Mouse (Mus musculus): Measurements from ENCODE around the gene Sugct.

- no peak for TF ChIP-seq POLR2A (IDR thresholded peaks at IDR 0.05; ENCODE audit: extremely low read depth, insufficient read depth, low read length)
- no peak for TF ChIP-seq CTCF (IDR thresholded peaks at IDR 0.05; ENCODE audit: low read depth, low read length)
Measured at GRCm38 (mm10) chr13:17301590-17301989, 393.8 kb downstream of the Sugct start.
